Mouse (Mus musculus): ENCODE measurements around the gene Qsox1.

GRCm38 (mm10) chr1:155833610-155834009, 20.9 kb upstream of the Qsox1 start:
- no peak for TF ChIP-seq CTCF (IDR thresholded peaks at IDR 0.05; ENCODE audit: borderline replicate concordance, extremely low read depth, insufficient read depth, insufficient read length)
- TF ChIP-seq POLR2A (IDR thresholded peaks at IDR 0.05; ENCODE audit: borderline replicate concordance, extremely low read depth, insufficient read depth, insufficient read length, poor library complexity, severe bottlenecking), result no peak

All from brain, embryonic 14.5 days (tissue).